Mouse (Mus musculus): Measurements from ENCODE around the gene Kctd3.
"Not testable (repeated sequence)": the region's sequence is repeated elsewhere in the genome, so short reads cannot be mapped to it uniquely, and the experiment has no call there.

Gene Kctd3

GRCm38 (mm10) chr1:189007239-189007979 is at the start of gene Kctd3:
Gene Kctd3, minus strand, starts transcription at chr1:189007841.
- peak; percentile 96 to 99 for DNase-seq (ENCODE audit: low spot score in 2 of 2)

DNA sequence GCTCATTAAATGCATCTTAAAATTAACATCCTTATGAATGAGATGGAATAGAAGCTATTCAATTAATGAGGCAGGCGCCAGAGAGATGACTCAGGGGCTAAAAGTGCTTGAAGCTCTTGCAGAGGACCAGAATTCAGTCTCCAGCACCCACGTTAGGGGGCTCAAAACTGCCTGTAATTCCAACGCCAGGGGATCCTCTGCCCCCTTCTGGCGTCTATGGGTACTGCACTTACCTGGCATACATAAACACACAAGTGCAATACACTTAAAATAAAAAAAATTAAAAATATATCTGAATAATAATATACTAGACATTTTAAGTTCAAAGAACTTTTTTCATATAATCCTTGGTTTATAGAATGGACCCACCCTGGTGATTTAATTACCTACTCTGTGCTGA is 49.8 kb upstream of the Kctd3 start:
- DNase-seq (ENCODE audit: low spot score in 2 of 2), result no peak

DNA sequence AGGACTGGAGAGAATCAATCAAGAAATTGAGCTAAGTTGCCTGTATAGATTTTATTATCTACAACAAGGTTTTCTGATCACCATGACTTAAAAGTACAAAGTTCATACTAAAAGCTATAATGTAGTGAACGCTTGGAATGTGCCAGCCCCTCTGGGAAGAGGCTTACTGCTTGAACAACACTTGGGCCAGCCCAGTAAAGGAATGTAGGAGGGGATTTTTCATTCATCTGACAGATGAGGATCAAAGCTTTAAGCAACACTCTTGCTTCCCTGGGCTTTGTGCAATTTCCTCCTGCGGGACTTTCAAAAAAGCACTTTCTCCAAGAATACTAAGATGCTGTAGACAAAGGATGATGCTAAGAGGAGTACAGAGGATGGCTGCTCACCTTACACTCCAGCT is 48.3 kb upstream of the Kctd3 start:
- no peak for DNase-seq (ENCODE audit: low spot score in 2 of 2)

DNA sequence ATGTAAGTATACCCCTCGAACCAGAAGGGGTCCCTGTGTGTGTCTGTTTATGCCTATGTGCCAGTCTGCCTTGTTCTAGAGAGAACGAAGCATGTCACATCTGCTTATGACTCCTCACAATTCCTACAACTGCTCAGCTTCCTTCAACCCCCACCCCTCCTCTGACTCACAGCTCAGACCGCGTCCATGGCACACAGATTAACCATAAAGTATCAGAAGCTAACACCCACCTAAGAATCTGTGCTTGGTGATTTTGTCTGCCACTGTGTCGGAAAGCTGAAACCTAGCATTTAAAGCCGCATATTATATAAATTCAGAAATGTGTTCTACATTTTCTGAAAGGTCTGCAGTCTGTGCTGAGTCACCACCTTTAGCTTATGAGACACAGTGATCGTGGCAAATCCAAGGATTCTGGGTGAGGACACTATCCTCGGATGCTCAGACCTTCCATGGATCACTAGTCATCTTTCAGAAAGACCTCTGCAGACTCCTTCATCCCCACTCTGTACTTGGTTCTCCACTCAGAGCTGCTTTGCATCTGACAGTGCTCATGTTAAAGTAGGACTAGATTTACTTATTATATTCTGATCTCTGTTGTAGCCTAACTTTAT is 47.4 kb upstream of the Kctd3 start:
- DNase-seq (ENCODE audit: low spot score in 2 of 2), result peak; percentile 63 to 73

GRCm38 (mm10) chr1:189054191-189054590 is 46.5 kb upstream of the Kctd3 start:
- DNase-seq (ENCODE audit: low spot score in 2 of 2), result no peak

- no peak for DNase-seq (ENCODE audit: low spot score in 2 of 2)
These were observed 44.5 kb upstream of the Kctd3 start for GRCm38 (mm10) chr1:189052189-189052588.

GRCm38 (mm10) chr1:189050122-189050521 is 42.5 kb upstream of the Kctd3 start:
- no peak for DNase-seq (ENCODE audit: low spot score in 2 of 2)

DNA sequence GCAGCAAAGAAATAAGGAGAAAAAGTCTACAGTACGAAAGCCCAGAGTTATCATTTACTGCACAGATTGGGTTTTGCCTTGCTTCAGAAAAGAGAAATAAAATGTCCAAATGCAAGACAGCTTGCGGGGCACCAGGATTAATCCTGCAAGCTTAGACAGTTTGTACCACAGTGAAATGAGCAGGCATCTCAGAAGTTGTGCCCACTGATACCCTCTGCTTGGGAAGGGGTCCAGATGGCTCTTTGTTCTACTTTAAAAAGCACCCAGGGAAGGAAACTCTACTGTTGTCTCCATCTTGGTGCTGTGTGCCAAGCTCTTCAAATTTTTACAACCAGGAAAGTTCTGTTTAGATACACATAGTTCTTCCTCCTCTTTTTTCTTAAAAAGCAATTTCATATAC is 40.7 kb upstream of the Kctd3 start:
- DNase-seq (ENCODE audit: low spot score in 2 of 2), result peak in 1 of 2 experiments; percentile 22

- DNase-seq (ENCODE audit: low spot score in 2 of 2), result no peak
These were observed 40.3 kb upstream of the Kctd3 start for GRCm38 (mm10) chr1:189047918-189048317.

- DNase-seq (ENCODE audit: low spot score in 2 of 2), result no peak
These were observed 39.2 kb upstream of the Kctd3 start for GRCm38 (mm10) chr1:189046831-189047230.

DNA sequence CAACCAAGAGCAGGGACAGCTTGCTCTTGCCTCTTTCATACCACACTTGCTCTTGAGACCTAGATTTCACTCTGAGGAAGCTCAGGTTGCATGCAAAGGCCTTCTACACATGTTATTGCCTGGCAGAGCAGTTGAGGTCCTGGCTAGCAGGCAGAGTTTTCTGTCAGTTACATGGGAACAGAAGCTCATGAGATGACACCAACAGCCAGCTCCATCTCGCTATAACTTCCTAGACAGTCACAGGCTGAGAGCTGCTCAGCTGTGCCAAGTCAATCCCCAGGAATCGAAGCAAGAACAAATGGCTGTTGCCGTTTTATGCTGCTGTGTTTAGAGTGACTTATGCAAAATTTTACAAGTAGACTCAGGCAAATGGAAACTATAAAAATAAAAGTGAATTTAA is 38.7 kb upstream of the Kctd3 start:
- no peak for DNase-seq (ENCODE audit: low spot score in 2 of 2)

GRCm38 (mm10) chr1:189041261-189041660 is 33.6 kb upstream of the Kctd3 start:
- no peak for DNase-seq (ENCODE audit: low spot score in 2 of 2)

DNA sequence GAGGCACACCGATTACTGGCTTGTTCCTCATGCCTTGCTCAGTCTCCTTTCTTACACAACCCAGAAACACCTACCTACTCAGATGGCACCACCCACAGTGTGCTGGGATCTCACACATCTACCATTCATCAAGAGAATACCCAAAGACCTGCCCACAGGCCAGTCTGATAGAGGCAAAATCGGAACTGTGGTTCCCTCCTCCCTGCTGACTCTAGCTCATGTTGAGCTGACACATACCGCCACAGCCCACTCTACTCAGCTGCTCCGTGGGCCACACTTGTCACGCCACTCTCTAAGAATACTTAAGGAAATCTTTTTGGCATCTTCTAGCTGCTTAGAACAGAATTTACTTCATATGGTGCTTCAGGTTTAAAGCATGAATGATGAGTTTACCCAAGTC is 31.7 kb upstream of the Kctd3 start:
- peak; percentile 74 to 82 for DNase-seq (ENCODE audit: low spot score in 2 of 2)

- DNase-seq (ENCODE audit: low spot score in 2 of 2), result not testable (repeated sequence)
These were observed 25.2 kb upstream of the Kctd3 start for GRCm38 (mm10) chr1:189032817-189033216.

DNA sequence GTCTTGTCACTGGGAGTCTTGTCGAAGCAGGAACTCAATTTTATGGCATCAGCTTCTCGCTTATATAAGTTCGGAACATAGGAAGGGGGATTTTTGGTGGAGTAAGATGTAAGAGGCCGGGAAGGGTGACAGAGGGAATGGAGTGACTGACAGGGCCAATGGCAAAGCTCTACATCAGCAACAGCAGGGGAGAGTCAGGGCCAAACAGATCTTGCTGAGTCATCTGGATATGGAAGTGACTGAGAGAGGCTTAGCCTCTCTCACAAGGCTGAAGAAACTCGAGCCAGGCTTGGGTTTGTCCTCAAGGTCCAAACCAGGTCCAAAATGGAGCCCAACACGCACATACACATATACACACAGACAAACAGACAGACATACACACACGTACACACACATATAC is 23.3 kb upstream of the Kctd3 start:
- DNase-seq (ENCODE audit: low spot score in 2 of 2), result no peak

- no peak for DNase-seq (ENCODE audit: low spot score in 2 of 2)
These were observed 20.6 kb upstream of the Kctd3 start for GRCm38 (mm10) chr1:189028267-189028666.

GRCm38 (mm10) chr1:189026885-189027284 is 19.2 kb upstream of the Kctd3 start:
- peak in 1 of 2 experiments; percentile 55 for DNase-seq (ENCODE audit: low spot score in 2 of 2)

- no peak for DNase-seq (ENCODE audit: low spot score in 2 of 2)
These were observed 16.1 kb upstream of the Kctd3 start for GRCm38 (mm10) chr1:189023701-189024080.

- DNase-seq (ENCODE audit: low spot score in 2 of 2), result no peak
These were observed 15.5 kb upstream of the Kctd3 start for GRCm38 (mm10) chr1:189022925-189023700.

DNA sequence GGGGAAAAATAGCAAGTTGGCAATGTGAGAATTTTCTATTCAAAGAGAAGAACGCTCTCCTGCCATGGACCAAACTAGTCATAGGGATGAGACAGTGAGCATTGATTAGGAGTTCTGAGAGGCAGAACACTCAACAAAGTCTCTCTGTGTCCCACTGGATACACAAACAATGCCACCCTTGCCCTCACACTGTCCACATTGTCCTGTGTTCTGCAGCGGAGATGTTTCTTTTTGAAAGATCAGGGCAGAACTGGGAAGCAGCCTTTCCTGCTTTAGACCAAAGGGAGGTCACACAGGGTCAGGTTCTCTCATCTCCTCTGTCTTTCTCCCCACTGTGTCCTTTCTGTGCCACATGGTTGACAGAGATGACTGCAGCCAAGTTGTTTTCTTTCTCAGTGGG is 7.7 kb upstream of the Kctd3 start:
- no peak for DNase-seq (ENCODE audit: low spot score in 2 of 2)

DNA sequence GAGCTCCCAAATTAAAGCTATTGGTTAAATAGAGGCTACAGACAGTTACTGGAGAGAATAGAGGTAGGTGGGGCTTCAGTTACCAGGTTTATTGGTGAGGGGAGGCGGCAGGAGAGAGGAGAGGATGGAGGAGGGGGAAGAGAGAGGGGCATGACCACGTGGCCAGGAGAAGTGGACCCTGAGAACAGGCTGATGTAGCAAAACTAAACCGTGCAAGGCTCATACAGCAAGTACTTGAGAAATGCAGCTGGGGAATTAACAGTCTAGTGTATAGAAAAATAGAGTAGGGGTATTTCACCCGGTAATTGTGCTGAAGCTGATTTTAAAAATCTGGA is 5.9 kb upstream of the Kctd3 start:
- no peak for DNase-seq (ENCODE audit: low spot score in 2 of 2)

- no peak for DNase-seq (ENCODE audit: low spot score in 2 of 2)
These were observed 5.4 kb upstream of the Kctd3 start for GRCm38 (mm10) chr1:189012846-189013586.
